Comparison of ENCODE assay signal across 15 mouse cellular contexts in genomic region chr1:38288716-38289115, GRCm38 (mm10).
A peak's percentile ranks its signal among the peaks of the same experiment; 100 is the strongest.
DNase-seq lines count a peak whose midpoint lies in the region; TF ChIP-seq lines count a peak whose summit lies in the region.
"Had no signal": no experiment of that assay in that cellular context is flagged by ENCODE, and none has a peak within 500 bp of the region (broad histone marks: within the 10 kb centered on the region; RNA-seq: fewer than 3 reads in every experiment).

No protein-coding gene starts in this region.

- TF ChIP-seq POLR2A in olfactory bulb, adult 2 months (IDR thresholded peaks at IDR 0.05; ENCODE audit: insufficient read depth, low read depth, low read length), result no peak

- 53% methylated on average over 1 of the region's 1 CpGs for WGBS in olfactory bulb, adult 2 months

- no peak overlapping the region for H3K4me3 ChIP-seq in olfactory bulb, adult 2 months (ENCODE audit: insufficient read depth, low read depth, low read length)
- H3K4me3 ChIP-seq: limb, embryonic 10.5 days; midbrain, embryonic 10.5 days had no signal

- no peak for TF ChIP-seq CTCF in olfactory bulb, adult 2 months (IDR thresholded peaks at IDR 0.05; ENCODE audit: insufficient read depth, low read depth, low read length)

- peak overlapping the region; percentile 22; the same call in 1 of the 2 replicates for H3K27ac ChIP-seq in olfactory bulb, adult 2 months (ENCODE audit: insufficient read depth, low read depth, low read length)
- H3K27ac ChIP-seq: limb, embryonic 10.5 days; midbrain, embryonic 10.5 days had no signal

- H3K4me1 ChIP-seq in olfactory bulb, adult 2 months (ENCODE audit: control insufficient read depth, insufficient read depth, low read length), result peaks cover 5% of the 10 kb centered on the region
- H3K4me1 ChIP-seq: limb, embryonic 10.5 days had no signal

- DNase-seq in layer of hippocampus, adult 18-20 months (ENCODE audit: low spot score in 2 of 2), result peak; percentile 27 to 53
- no peak for DNase-seq in layer of hippocampus, postnatal 10 days (ENCODE audit: low spot score in 2 of 2)
- DNase-seq in left cerebral cortex, adult 18-20 months (ENCODE audit: low spot score in 2 of 2), result peak; percentile 59 to 78
- peak; percentile 93 for DNase-seq in telencephalon, adult 2 months (ENCODE audit: low read depth, low spot score)
- no peak for DNase-seq in embryo, embryonic 10.5 days (ENCODE audit: low spot score)
- DNase-seq in urinary bladder, postnatal 36 days (ENCODE audit: low spot score in 2 of 2), result no peak
- DNase-seq: cerebellum, postnatal 10 days; kidney, adult 9 months; kidney, postnatal 36 days; lung, adult 2 months; lung, postnatal 4 days; thymus, adult 18-20 months had no signal

Comparison
In these comparisons a context has a peak if more than half of its experiments do, and no peak if none do; other contexts are left out.
1. DNase-seq: peak in layer of hippocampus, adult 18-20 months (2 of 2), left cerebral cortex, adult 18-20 months (2 of 2) and telencephalon, adult 2 months (single experiment); none in layer of hippocampus, postnatal 10 days (0 of 2), embryo, embryonic 10.5 days (single experiment) and urinary bladder, postnatal 36 days (0 of 2).